Mouse (Mus musculus): ENCODE measurements around the gene Gm13090.

The Gm13090 gene

DNA sequence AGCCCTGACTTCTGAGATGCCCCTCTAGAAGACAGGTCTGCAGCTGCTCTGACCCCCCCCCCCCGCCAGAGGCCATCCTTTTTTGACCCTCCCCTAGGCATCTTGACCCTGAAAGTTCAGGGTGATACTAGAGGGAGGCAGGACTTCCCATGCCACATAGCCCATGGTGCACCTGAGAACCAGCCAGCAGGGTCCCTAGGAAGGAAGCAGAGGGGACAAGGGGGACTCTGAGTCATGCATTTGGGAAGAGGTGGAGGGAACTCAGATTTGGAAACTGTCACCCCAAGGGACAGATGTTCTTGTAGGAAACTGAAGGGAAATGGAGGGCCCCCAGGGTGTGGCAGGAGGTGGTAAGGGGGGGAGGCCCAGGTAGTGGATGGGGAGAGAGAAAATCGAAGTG is 49.2 kb downstream of the Gm13090 start:
- no peak for DNase-seq (ENCODE audit: low read depth)

DNA sequence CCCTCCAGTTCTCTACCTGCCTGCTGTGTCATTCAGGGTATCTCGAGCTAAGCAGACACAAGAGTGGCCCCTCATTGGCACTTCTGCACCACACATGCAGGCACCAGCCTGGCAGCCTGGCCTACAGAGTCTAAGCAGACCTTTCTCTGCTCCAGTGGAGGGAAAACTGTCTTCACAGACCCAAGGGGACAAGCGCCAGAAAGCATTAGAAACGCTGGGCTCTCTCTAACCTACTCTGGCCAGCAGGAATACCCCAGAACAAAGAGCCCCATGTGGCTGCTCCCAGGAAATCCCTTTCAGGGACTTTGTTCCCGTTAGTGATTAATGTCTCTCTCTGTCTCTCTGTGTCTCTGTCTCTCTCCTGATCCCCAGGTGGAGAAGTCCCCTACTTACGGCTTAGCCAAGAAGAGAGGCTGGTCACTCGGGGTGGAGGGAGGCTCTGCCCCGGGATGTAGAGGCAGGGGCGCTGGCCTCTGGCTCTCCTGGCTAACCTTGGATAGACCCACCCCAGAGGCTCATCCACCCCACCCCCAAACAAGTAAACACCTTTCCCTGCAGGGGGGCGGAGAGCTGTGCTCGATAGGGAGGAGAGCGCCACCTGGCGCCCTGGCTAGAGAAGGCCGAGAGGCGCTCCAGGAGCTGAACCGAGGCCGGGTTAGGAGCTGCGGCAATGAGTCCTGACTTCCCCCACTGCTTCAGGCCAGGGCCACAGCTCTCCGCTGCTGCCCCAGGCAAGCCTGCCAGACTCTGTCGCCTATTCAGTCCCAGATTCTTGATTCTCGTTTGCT is 49.9 kb downstream of the Gm13090 start:
- no peak for DNase-seq (ENCODE audit: low read depth)

- DNase-seq (ENCODE audit: low read depth), result no peak
Observed at GRCm38 (mm10) chr4:151140368-151140982, 51.1 kb downstream of the Gm13090 start.

Data from fibroblast of lung, adult 2 months (primary cell).